Mouse (Mus musculus) right cerebral cortex, postnatal 10 days (tissue): Measurements from ENCODE around the gene Klhl6.
A peak's percentile ranks its signal among the peaks of the same experiment; 100 is the strongest.
"Not testable (repeated sequence)": the region's sequence is repeated elsewhere in the genome, so short reads cannot be mapped to it uniquely, and the experiment has no call there.

ENCODE experiments used
- DNase-seq, 2 experiments: peaks; one replicate each; pipeline ENCODE4 v3.0.0; 2021; ENCODE audit warnings: low spot score in 2 of 2

Gene Klhl6

DNA sequence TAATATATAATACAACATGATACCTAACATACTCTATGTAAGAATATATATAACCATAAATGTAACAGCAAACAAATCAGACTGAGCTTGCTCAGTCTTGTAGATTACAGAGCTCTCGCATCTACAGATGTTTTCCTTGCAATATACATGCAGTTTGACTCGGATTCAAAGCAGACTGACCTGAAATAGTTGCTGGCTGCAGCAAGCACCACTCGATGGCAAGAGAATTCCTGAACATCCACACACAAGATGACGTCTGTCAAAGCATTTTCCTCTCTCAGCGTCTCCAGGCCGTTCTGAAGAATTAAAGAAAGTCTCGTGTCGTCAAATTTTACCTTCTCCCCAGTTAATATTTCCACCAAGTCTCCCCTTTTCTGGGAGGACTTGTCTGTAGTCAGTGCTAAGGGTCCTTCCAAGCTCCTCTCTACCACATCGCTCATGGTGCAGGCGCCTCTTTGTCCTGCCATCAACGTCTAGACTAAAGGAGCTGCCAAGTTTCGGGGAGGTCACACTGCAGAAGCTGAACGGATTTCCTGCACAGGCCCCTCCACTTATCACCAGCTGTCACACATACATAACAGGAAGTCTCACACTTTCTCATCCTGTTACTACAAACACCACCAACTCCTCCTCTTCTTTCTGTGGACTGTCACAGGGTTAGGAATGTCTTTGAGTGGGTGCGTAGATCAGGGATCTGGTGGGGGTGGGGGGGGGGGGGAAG is at the start of gene Klhl6:
Klhl6 (minus strand) TSS at position 501 of the 721 bp plus-strand sequence.
- peak; percentile 24 to 30 for DNase-seq

DNA sequence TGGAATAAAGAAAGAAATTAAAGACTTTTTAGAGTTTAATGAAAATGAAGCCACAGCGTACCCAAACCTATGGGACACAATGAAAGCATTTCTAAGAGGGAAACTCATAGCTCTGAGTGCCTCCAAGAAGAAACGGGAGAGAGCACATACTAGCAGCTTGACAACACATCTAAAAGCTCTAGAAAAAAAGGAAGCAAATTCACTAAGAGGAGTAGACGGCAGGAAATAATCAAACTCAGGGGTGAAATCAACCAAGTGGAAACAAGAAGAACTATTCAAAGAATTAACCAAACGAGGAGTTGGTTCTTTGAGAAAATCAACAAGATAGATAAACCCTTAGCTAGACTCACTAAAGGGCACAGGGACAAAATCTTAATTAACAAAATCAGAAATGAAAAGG is 44.4 kb upstream of the Klhl6 start:
- DNase-seq = not testable (repeated sequence)

DNA sequence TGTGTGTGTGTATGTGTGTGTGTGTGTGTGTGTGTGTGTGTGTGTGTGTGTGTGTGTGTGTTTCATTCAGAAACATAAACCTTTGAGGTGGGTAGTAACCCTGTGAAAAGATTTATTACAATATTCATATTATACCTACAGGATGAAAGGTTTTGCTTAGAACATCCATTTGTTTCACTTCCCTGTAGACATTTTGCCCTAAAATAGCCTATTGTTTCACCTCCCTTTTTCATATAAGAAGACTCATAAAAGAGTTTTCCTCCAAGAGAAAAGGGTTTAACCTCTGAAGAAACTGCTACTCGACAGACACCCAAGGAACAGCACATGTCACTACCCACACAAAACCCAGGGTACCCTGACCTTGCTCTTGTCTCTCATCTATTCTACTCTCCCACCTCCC is 40.0 kb upstream of the Klhl6 start:
- no peak for DNase-seq

DNA sequence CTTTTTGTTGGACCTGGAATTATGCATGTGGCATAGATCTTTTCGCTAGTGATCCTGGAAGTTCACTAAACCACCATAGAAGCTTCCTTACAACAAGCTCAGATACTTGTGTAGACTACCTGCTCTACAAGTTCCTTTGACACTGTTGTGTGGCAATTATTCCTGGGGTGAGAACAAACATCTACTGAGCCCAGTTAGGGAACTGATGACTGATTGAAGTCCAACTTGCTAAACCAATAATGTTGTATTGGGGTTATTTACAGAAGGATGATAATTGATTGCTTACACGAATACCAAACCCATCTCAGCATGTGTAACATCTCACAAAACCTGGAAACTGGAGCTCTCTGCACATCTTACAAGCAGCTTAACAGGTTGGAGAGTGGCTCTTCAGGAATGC is 39.0 kb upstream of the Klhl6 start:
- no peak for DNase-seq

DNA sequence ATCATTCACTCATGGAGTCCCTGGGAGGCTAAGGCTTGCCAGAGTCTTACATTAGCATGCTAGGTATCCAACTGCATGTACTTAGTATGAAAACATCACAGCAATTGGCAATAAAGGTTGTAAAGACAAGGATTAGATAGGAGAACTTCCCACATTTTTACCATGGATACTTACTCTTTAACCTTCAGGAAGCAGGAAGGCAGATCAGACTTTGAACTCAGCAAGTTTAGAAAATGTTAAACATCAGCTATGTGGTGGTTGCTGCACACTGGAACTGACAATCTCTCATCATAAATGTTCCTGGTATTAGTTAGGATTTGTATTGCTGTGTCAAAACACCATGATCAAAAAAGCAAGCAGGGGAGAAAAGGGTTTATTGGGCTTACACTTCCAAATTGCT is 29.8 kb upstream of the Klhl6 start:
- no peak for DNase-seq

DNA sequence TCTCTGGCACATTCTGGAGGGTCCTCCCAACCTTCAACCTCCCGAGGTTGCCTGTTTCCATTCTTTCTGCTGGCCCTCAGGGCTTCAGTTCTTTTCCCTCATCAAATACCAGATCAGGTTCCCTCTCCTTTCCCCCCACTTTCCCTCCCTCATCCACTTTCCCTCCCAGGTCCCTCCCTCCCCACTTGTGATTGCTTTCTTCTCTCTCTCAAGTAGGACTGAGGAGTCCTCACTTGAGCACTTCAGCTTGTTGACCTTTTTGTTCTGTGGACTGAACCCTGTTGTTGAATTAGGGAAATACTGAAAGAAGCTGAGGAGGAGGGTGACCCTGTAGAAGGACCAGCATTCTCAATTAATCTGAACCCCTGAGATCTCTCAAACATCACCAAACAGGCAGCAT is 23.2 kb upstream of the Klhl6 start:
- DNase-seq = no peak

DNA sequence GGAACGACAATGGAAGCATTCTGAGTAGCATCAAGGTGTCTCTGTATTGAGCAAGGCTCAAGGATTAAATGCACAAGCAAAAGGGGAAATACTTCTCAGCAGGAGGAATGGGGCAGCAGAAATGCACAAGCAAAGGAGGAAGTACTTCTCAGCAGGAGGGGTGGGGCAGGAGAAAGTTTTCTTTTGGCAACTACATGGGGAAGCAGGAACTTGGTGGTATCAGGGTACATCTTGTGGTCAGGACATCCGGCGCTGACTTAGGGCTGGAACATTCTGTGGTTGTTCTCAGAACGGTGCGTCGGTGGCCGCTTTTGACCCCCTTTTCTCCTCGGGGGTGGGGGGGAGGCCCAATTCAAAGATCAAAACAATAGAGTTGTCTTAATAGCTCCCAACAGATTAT is 17.4 kb upstream of the Klhl6 start:
- not testable (repeated sequence) for DNase-seq

DNA sequence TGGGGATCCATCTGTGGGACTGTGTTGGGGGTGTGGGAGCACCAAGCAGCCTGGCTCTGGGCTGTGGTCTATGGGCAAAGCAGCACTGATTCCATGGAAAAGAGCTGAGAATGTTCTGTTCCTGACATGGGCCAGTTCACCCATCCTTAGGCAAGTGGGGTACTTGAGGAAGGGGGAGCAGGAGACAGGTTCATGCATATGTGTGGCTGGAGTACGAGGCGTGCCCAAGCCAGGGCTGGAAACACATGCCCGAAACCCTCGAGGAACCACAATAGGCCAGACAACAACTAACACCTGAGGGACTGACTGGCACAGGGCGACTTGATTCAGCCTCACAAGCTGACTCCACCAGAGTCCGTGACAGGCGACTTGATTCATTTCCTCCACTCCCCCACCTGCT is 14.8 kb upstream of the Klhl6 start:
- no peak for DNase-seq

DNA sequence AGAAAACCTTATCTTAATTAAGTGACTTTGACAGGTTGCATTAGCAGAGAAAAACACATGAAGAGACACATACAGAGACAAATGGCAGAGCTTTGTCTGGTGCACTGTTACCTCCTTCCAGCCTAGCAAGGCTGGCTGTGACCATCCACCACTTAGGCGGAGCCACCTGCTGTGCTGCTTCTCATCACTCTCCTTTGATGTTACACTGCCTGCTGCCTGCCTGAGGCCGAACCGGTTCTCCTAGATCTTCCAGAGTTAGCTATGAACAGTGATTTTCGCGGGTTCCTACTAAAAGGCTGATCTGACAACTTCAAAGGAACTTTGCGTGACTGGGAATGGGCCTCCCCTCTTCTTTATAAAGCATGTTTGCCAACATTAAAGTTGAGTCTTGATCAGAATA is 14.1 kb upstream of the Klhl6 start:
- DNase-seq = not testable (repeated sequence)

DNA sequence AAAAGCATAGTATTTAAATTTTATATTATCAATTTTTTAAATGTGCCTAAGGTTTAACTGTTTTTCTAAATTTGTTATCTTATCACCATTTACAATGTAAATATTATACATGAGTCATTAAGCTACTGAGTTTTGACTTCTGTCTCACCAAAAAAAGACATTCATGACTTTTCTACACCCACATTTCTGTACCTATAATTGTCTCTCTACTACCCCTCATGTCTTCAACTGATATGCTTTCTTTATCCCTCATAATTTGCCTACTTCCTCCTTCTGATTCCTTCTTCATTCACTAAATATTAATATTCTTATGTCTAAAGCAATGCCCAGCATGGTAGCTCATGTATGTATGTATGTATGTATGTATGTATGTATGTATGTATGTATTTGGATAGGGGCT is 13.0 kb upstream of the Klhl6 start:
- no peak for DNase-seq

DNA sequence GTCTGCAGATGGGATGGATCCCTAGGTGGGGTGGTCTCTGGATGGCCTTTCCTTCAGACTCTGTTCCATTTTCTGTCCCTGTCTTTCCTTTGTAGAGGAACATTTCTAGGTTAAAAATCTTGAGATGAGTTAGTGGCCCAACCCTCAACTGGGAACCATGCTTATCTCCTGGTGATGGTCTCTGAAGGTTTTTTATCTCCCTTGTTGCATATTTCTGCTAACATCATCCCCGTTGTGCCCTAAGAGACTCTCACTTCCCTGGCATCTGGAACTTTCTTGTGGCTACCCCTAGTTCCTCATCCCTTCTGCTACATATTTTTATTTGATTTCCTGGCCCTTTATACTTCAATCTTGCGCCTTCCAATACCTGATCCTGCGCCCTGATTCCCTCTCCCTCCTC is 10.4 kb upstream of the Klhl6 start:
- DNase-seq = no peak

DNA sequence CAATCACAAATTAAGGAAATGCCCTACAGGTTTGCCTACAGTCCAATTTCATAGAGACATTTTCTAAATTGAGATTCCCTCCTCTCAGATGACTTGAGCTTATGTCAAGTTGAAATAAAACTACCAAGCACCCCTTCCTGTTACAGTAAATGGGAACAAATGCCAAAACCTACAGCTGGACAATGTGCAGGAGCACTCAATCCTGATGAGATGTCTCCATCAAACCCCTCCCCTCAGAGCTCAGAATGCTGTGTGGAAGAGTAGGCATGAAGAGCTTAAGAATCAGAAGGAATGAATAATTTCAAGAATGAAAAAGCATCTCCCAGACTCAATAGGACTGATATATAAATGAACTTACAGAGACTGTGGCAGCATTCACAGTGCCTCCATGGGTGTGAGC is 7.7 kb upstream of the Klhl6 start:
- no peak for DNase-seq

DNA sequence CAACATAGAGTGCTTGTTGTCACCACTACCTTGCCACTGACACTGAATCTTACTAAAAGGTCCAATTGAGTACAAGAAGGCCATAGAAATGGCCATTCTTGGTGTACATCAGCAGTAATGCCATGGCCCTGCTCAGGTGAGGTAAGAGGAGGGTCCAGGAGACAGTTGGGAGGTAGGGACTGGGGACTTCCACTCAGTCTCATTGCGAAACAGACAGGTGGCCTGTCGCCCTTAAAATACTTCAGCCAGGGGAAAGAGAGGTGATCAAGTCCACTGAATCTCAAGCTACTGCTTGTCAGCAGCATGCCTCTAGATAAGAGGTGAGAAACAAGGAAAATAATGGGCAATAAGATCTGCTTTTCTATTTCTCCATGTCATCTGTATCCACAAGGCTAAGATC is 4.8 kb upstream of the Klhl6 start:
- no peak for DNase-seq

DNA sequence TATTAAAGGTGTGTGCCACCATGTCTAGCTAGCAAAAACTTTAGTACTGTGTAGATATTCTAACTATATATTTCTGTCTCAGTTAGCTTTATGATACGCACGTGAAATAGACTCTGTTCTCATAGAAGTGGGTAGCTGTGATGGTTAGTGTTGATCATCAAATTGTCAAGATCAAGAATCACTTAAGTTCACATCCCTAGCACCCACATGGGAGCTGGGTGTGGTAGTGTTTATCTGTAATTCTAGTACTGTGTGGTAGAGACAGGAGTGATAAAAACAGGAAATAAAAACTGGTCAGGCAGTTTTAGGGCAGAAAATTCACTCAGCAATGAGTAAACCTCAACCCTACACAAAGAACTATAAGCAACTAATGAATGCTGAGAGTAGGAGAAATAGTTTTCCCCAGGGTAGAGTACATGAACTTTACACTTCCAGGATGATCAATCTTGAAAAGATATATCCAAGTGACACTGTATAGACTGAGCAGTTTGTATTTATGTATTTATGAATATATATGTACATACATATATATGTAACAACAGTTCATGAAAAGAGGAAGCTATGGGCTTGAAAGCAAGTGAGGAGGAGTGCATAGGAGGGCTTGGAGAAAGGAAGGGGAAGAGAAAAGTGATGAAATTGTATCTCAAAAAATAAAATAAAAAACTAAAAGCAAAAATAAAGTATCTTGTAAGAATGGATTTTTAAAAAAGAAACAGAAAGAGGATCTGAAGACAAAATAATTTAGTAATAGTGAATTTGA is 2.2 kb upstream of the Klhl6 start:
- DNase-seq = no peak

DNA sequence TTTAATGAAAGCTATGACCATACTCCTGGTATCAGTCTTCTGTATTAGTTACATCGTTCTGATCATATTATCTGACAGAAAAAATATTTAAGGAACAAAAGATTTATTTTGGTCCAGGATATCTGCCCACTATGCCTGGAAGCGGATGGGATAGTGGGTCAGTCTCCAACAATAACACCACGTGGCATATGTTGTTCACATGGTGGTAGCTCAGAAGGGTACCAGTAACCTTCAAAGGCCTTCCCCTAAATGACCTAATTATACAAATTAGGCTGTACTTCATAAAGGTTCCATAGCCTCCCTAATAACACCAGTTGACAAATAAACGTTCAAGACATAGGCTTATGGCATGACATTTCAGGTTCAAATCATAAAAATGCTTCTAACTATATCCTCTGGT is 722 bp upstream of the Klhl6 start:
- DNase-seq = no peak

DNA sequence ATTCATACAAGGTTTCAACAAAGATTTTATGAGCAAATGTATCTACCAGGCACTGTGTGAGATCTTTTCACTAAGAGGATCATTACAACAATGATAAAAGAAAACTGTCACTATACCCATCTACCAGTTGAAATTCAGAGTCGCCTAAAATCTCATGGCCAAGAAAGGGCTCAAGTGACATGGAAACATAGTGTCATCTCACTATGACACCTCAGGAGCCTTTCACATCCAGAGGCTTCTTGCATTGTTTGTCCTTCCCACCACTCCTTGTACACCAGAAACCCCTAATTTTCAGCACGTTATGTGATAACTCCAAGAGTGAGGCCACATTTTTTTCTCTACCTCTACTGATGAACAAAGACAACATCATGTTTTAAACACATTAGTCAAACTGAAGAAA is 1.2 kb downstream of the Klhl6 start:
- no peak for DNase-seq

DNA sequence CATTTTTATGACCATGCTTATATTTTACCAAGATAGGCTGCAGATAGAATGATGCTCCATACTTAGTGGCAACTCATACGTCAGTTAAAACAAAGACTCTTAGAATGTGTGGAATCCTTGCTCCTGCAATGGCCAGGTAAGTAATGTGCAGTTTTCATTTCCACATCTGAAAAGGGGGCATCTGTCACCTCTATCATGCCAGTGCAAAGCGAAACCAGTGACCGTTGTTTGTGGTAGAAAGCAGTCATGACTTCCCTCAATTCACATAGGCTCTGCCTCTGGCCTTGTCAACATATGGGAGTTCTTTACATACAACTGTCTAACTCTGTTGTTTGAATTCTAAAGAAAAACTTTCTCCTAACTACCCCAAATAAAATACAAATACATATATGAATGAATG is 1.8 kb downstream of the Klhl6 start:
- no peak for DNase-seq

DNA sequence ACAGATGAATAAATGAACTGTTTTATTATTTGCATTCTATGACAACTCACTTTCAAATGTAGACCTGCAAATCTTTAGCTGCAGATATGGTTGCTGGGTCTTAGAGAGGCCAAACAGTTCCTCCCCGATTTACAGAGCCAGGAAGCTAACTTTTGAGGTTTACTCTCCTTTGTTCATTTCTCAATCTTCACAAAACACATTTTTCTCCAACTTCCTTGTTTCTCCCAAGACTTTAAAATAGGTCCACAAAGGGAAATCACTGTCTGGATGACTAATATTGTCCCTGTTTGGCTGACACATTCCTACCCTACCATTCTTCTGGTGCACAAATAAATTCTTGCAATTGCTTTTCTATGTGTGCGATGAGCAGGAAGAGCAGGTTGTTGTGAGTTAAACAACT is 3.1 kb downstream of the Klhl6 start:
- DNase-seq = no peak

DNA sequence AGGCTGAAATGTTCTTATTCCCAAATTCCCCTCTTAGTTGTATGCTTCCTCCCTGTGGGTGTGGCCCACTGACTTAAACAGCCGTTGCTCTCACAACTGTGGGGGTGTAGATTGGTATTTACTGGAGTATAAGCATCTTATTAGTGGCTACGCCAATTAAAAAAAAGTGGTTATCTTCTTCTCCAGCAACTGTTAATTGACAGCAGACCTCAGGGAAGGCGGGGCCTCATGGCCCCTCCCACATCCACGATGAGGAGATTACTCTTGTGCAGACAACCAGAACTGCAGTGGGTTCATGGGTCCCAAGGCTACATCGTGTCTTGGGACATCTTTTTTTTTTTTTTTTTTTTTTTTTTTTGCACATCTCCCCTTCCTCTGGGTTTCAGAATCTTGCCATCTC is 5.6 kb downstream of the Klhl6 start:
- DNase-seq = no peak

DNA sequence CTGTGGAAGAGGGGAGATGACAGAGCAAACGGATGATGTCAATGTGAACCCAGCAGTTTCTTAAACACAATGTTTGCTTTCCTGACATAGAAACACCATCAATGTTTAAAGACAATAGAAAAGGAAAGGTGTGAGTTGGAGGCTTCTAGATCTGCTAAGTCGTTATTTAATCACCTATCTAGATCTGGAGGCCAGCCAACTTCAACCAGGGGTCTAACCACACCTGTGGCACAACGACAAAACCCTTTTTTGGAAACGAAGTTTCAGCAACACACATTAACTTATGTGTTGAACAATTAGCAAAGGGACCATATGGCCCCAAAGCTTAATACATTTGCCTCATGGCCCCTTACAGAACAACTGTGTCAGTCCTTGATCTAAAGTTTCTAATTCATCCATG is 6.0 kb downstream of the Klhl6 start:
- DNase-seq = no peak

DNA sequence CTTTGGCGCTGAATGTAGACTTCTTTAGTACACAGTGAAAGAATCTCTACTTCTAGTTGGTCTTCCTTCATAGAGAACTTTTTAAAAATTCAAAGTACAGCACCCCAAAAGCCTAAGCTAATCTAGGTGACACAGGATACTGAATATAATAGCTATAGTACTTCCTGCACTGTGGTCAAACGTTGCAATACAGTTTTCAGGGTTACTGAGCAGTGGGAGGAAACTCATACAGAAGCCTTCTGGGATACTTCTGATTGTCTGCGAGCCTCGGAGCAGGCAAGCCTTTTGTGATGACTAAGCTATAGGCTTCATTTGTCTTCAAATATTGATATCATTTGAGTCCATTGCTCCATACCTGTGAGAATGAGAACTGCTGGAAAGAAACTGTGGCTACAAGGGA is 7.4 kb downstream of the Klhl6 start:
- no peak for DNase-seq

DNA sequence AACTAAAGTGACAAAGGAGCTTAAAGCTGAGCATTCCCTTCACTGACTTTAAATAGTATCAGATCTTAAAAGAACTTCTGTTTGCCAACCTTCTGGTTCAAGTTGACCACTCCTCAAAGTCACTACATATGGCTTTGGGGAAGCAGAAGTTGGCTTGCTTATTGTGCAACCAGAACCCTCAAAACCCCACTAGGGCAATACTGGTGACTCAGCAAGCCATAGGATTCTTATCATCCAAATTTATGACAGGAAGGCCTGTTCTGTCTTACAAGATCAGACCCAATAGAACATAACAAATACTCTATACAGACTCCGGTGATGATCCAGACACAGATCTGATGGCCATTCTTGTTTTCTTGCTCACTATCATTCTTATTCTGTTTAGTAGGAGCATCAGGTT is 9.4 kb downstream of the Klhl6 start:
- DNase-seq = no peak

DNA sequence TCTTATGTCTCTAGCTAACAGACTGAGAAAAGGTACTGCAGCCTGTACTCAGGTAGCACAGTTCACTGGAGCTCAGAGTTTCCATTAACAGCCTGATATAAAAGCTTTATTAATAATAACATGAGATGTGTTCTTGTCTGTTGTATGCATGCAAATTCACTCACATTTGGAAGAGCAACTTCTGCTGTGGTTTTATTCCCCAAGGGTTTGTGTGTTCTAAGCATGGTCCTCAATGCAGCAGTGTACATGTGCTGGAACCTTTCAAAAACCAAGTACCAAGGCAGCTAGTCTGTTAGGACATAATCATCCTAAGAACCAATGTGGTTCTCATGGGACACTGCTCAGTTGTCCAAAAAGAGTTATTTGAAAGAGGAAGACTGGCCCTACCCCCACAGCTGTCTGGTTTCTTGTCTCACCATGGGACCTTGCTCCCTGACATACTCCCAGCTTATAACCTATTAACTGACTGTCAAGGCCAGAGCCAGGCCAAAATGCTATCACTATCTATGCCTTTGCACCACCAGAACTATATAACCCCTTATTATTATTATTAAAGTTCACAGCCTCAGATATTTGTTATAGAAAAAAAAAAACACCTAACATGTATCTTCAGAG is 10.0 kb downstream of the Klhl6 start:
- no peak for DNase-seq
